Mouse (Mus musculus) hindbrain, embryonic 16.5 days (tissue): ENCODE measurements around the gene Zfp113. TPM values are rescaled to one million over a fixed set of nuclear protein-coding genes. Genes with fewer than 3 reads are reported as not detected.

Experiments used
- ATAC-seq: fragments of 200-750 bp; cut with Nextera tagmentation; 2 replicates; pipeline ENCODE4 v1.8.0; 2017; ENCODE audit warnings: moderate TSS enrichment, moderate library complexity
- H3K27ac ChIP-seq: fragments of 300-500 bp; sonication (generic); 2 replicates; pipeline ENCODE4 v1.5.1; 2014; ENCODE audit warnings: low read depth, mild to moderate bottlenecking, control low read depth, low read length, moderate library complexity
- H3K27me3 ChIP-seq: fragments of 300-500 bp; sonication (generic); replicated peaks from 2 replicates; pipeline ENCODE4 v1.6.1; 2014; ENCODE audit warnings: low read length; ENCODE audit not compliant: control insufficient read depth, insufficient read depth
- H3K36me3 ChIP-seq: fragments of 300-500 bp; sonication (generic); 2 replicates; pipeline ENCODE4 v1.6.1; 2014; ENCODE audit warnings: mild to moderate bottlenecking, low read length, moderate library complexity, mixed read lengths; ENCODE audit not compliant: control insufficient read depth, insufficient read depth
- H3K4me1 ChIP-seq: fragments of 300-500 bp; sonication (generic); 2 replicates; pipeline ENCODE4 v1.6.1; 2014; ENCODE audit warnings: low read depth, low read length; ENCODE audit not compliant: control insufficient read depth, insufficient read depth
- H3K4me2 ChIP-seq: fragments of 300-500 bp; sonication (generic); 2 replicates; pipeline ENCODE4 v1.6.1; 2014; ENCODE audit warnings: mild to moderate bottlenecking, low read length, control low read depth, moderate library complexity
- H3K4me3 ChIP-seq: fragments of 300-500 bp; sonication (generic); 2 replicates; pipeline ENCODE4 v1.5.1; 2014; ENCODE audit warnings: mild to moderate bottlenecking, low read length, control low read depth, moderate library complexity
- H3K9ac ChIP-seq: fragments of 300-500 bp; sonication (generic); 2 replicates; pipeline ENCODE4 v1.6.1; 2014; ENCODE audit warnings: low read depth, mild to moderate bottlenecking, control low read depth, low read length, moderate library complexity
- H3K9me3 ChIP-seq: fragments of 300-500 bp; sonication (generic); 2 replicates; pipeline ENCODE4 v1.6.1; 2014; ENCODE audit warnings: mild to moderate bottlenecking, low read length, moderate library complexity; ENCODE audit not compliant: control insufficient read depth
- whole genome bisulfite sequencing: fragments of 180-500 bp; shearing (Covaris S2); extraction: QIAGEN DNeasy Blood & Tissue Kit; methylation state at CpG from one replicate; pipeline ENCODE4 v1.1.7; 2014; 5-methylcytosine and 5-hydroxymethylcytosine counted together
- polyA plus RNA-seq: library from polyadenylated mRNA; unstranded; fragments of >200 nt; fragmentation: Nextera tagmentation; extraction: Ambion mirVana; gene quantifications from 2 replicates; pipeline ENCODE4 v1.2.1, GENCODE M21; 2015

The Zfp113 gene
- polyA plus RNA-seq, 1 experiment from 2014 or later, result 22.9 TPM

GRCm38 (mm10) chr5:138154390-138154789, 1.2 kb downstream of the Zfp113 start:
- peak overlapping the region; percentile 92 for H3K9ac ChIP-seq
- WGBS, result 90% methylated on average over 3 of the region's 3 CpGs
- H3K9me3 ChIP-seq, result no peaks in the 10 kb centered on the region
- no peaks in the 10 kb centered on the region for H3K27me3 ChIP-seq
- H3K4me1 ChIP-seq, result peaks cover 5% of the 10 kb centered on the region
- peak overlapping the region; percentile 85 for H3K4me2 ChIP-seq
- H3K27ac ChIP-seq, result no peak overlapping the region
- H3K36me3 ChIP-seq, result peaks cover 19% of the 10 kb centered on the region
- no peak for ATAC-seq
- peak overlapping the region; percentile 64 for H3K4me3 ChIP-seq

GRCm38 (mm10) chr5:138138585-138138984, 17.0 kb downstream of the Zfp113 start:
- ATAC-seq, result no peak
- H3K27ac ChIP-seq, result no peak overlapping the region
- H3K4me3 ChIP-seq, result no peak overlapping the region
- H3K9me3 ChIP-seq, result no peaks in the 10 kb centered on the region
- H3K9ac ChIP-seq, result no peak overlapping the region
- WGBS, result 80% methylated on average over 4 of the region's 4 CpGs
- H3K36me3 ChIP-seq, result peaks cover 10% of the 10 kb centered on the region
- no peaks in the 10 kb centered on the region for H3K4me1 ChIP-seq
- H3K27me3 ChIP-seq, result no peaks in the 10 kb centered on the region
- H3K4me2 ChIP-seq, result no peak overlapping the region

GRCm38 (mm10) chr5:138137935-138138549, 17.5 kb downstream of the Zfp113 start:
- H3K36me3 ChIP-seq, result peaks cover 12% of the 10 kb centered on the region
- H3K4me2 ChIP-seq, result no peak overlapping the region
- no peaks in the 10 kb centered on the region for H3K9me3 ChIP-seq
- no peak for ATAC-seq
- no peak overlapping the region for H3K9ac ChIP-seq
- no peaks in the 10 kb centered on the region for H3K27me3 ChIP-seq
- H3K27ac ChIP-seq, result no peak overlapping the region
- H3K4me3 ChIP-seq, result no peak overlapping the region
- no peaks in the 10 kb centered on the region for H3K4me1 ChIP-seq
- 68% methylated on average over 8 of the region's 8 CpGs for WGBS

DNA sequence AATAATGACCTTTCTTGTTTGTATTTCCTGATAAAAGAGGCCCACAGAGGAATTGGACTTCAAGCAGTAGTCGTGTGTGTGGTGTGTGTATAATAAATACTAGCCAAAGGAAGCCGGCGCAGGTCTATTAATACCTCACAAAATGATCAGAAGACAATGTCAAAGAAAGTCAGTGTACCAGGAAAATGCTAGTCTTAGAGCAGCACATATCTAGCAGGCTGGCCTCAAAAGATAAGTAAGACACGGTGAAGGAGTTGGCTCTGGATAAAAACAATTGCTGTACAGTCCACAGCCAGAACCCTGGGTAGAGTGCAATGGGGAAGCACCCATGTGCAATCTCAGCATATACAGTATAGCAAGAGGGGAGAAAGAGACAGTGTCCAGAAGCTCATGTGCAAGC, 18.3 kb downstream of the Zfp113 start:
- no peaks in the 10 kb centered on the region for H3K9me3 ChIP-seq
- H3K27me3 ChIP-seq, result no peaks in the 10 kb centered on the region
- 89% methylated on average over 4 of the region's 4 CpGs for WGBS
- H3K9ac ChIP-seq, result no peak overlapping the region
- H3K4me3 ChIP-seq, result no peak overlapping the region
- H3K36me3 ChIP-seq, result peaks cover 19% of the 10 kb centered on the region
- H3K4me1 ChIP-seq, result no peaks in the 10 kb centered on the region
- H3K4me2 ChIP-seq, result no peak overlapping the region
- no peak for ATAC-seq
- no peak overlapping the region for H3K27ac ChIP-seq

- H3K9me3 ChIP-seq, result no peaks in the 10 kb centered on the region
- no peak overlapping the region for H3K9ac ChIP-seq
- no peak overlapping the region for H3K27ac ChIP-seq
- no peak overlapping the region for H3K4me2 ChIP-seq
- no peaks in the 10 kb centered on the region for H3K27me3 ChIP-seq
- ATAC-seq, result no peak
- H3K4me3 ChIP-seq, result no peak overlapping the region
- peaks cover 36% of the 10 kb centered on the region for H3K36me3 ChIP-seq
- 93% methylated on average over 5 of the region's 5 CpGs for WGBS
- no peaks in the 10 kb centered on the region for H3K4me1 ChIP-seq
These were observed 23.0 kb downstream of the Zfp113 start for GRCm38 (mm10) chr5:138132425-138133064.

DNA sequence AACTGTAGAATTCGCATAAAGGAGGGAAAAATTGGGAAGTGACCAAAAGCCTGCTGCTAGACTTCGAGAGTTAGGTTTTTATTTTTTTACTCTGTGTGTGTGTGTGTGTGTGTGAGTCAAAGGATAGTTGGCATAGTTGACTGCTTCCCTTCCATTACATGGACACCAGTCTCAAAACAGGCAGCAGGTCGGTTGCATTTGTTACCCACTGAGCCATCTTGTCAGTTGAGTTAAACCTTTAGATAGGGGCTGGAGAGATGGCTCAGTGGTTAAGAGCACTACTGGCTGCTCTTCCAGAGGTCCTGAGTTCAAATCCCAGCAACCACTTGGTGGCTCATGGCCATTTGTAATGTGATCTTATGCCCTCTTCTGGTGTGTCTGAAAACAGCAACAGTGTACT, 37.5 kb downstream of the Zfp113 start:
- WGBS, result 75% methylated on average over 3 of the region's 3 CpGs
- Histone ChIP-seq H3K27ac (no peak overlapping the region), H3K4me1 (peaks cover 14% of the 10 kb centered on the region), H3K27me3 (no peaks in the 10 kb centered on the region), H3K36me3 (peaks cover under 1% of the 10 kb centered on the region), H3K9ac (no peak overlapping the region), H3K4me2 (peak overlapping the region; percentile 67), H3K9me3 (no peaks in the 10 kb centered on the region), H3K4me3 (peak overlapping the region; percentile 59)
- no peak for ATAC-seq

- WGBS, result 7% methylated on average over 16 of the region's 16 CpGs
- peaks cover 14% of the 10 kb centered on the region for H3K4me1 ChIP-seq
- peak overlapping the region; percentile 59 for H3K4me3 ChIP-seq
- no peaks in the 10 kb centered on the region for H3K27me3 ChIP-seq
- H3K27ac ChIP-seq, result peak overlapping the region; percentile 89
- H3K9ac ChIP-seq, result peak overlapping the region; percentile 72
- peak; percentile 47 for ATAC-seq
- peak overlapping the region; percentile 67 for H3K4me2 ChIP-seq
- H3K36me3 ChIP-seq, result no peaks in the 10 kb centered on the region; the same call in 1 of the 2 replicates
- no peaks in the 10 kb centered on the region for H3K9me3 ChIP-seq
These were observed 38.1 kb downstream of the Zfp113 start for GRCm38 (mm10) chr5:138117199-138118015.

- H3K27me3 ChIP-seq, result no peaks in the 10 kb centered on the region
- peaks cover 14% of the 10 kb centered on the region for H3K4me1 ChIP-seq
- no peaks in the 10 kb centered on the region for H3K9me3 ChIP-seq
- peak; percentile 98 for ATAC-seq
- peak within 1 kb of the TSS; percentile 72 for H3K9ac ChIP-seq
- H3K4me3 ChIP-seq, result peak within 1 kb of the TSS; percentile 59
- peak within 1 kb of the TSS; percentile 89 for H3K27ac ChIP-seq
- peak within 1 kb of the TSS; percentile 67 for H3K4me2 ChIP-seq
- 7% methylated on average over 38 of the region's 38 CpGs for WGBS
- no peaks in the 10 kb centered on the region; the same call in 1 of the 2 replicates for H3K36me3 ChIP-seq
These were observed 39.0 kb downstream of the Zfp113 start, which contains the start of gene Zscan21 for GRCm38 (mm10) chr5:138116255-138117198. Zscan21 (plus strand) TSS chr5:138116903.
